Mouse (Mus musculus) urinary bladder, adult 18-20 months (tissue): ENCODE data around the gene Stk26.

Source experiments
- DNase-seq, 2 experiments: peaks; one replicate each; pipeline ENCODE4 v3.0.0; 2022; ENCODE audit warnings: low spot score in 2 of 2, mixed read lengths in 2 of 2

The Stk26 gene

GRCm38 (mm10) chrX:50924629-50925364, 84.0 kb downstream of the Stk26 start:
- no peak for DNase-seq

- DNase-seq = no peak
Observed at GRCm38 (mm10) chrX:50926893-50927545, 86.2 kb downstream of the Stk26 start.

- DNase-seq = no peak
Observed at GRCm38 (mm10) chrX:50930309-50930708, 89.5 kb downstream of the Stk26 start.

GRCm38 (mm10) chrX:50937117-50937516, 96.3 kb downstream of the Stk26 start:
- DNase-seq = no peak

- no peak for DNase-seq
Observed at GRCm38 (mm10) chrX:50942610-50943009, 101.8 kb downstream of the Stk26 start, which contains the start of gene Frmd7. Gene Frmd7 (minus strand): TSS chrX:50942710.
